Mouse (Mus musculus) cortical plate, adult 2 months (tissue): ENCODE data around the gene 1700001P01Rik.

Source experiments
- CTCF ChIP-seq: fragments of 200-500 bp; IDR thresholded peaks from 2 replicates; pipeline ENCODE4 v1.5.1; 2011; ENCODE audit warnings: mild to moderate bottlenecking, control low read depth, low read length; ENCODE audit not compliant: insufficient read depth; ENCODE audit errors: extremely low read depth
- POLR2A ChIP-seq: fragments of 200-500 bp; IDR thresholded peaks from 2 replicates; pipeline ENCODE4 v1.6.1; 2011; ENCODE audit warnings: mild to moderate bottlenecking, low read length, control low read depth; ENCODE audit not compliant: insufficient read depth; ENCODE audit errors: extremely low read depth

GRCm38 (mm10) chr11:97742157-97742556, 33.6 kb downstream of the 1700001P01Rik start:
- TF ChIP-seq POLR2A (no peak), CTCF (no peak)
